Mouse (Mus musculus): Measurements from ENCODE around the gene Dcaf11. TPM values are rescaled to one million over a fixed set of nuclear protein-coding genes. Genes with fewer than 3 reads are reported as not detected.

Dcaf11 gene
- total RNA-seq, 2 experiments from 2014 or later, result 107 to 153 TPM

GRCm38 (mm10) chr14:55614565-55615178 lies 54.9 kb downstream of the Dcaf11 start:
- no peak for DNase-seq (ENCODE audit: low spot score in 2 of 2)

- no peak for DNase-seq (ENCODE audit: low spot score in 2 of 2)
Observed at GRCm38 (mm10) chr14:55615876-55616275, 56.1 kb downstream of the Dcaf11 start.

GRCm38 (mm10) chr14:55616844-55617243 lies 57.0 kb downstream of the Dcaf11 start:
- DNase-seq (ENCODE audit: low spot score in 2 of 2), result no peak

GRCm38 (mm10) chr14:55617822-55618221 lies 58.0 kb downstream of the Dcaf11 start, which contains the start of gene Rec8:
Gene Rec8 (plus strand): TSS chr14:55618037.
- DNase-seq (ENCODE audit: low spot score in 2 of 2), result no peak

GRCm38 (mm10) chr14:55618486-55619195 lies 58.8 kb downstream of the Dcaf11 start:
- DNase-seq (ENCODE audit: low spot score in 2 of 2), result no peak

Other genes with a start within 250 kb of the Dcaf11 start
- 100 to 1,000 TPM in 1 of 2 experiments, 10 to 100 TPM in 1; 79.4 to 114 TPM for gene Dhrs4, start 81.2 kb upstream of the Dcaf11 start, total RNA-seq (2021)
- 1 to 10 TPM; 4.8 to 5.4 TPM for gene Carmil3, start 69.4 kb upstream of the Dcaf11 start, total RNA-seq (2021)
- under 1 TPM in 1 of 2 experiments, not detected in 1; 0.13 TPM for gene Cpne6, start 49.6 kb upstream of the Dcaf11 start, total RNA-seq (2021)
- not detected for gene Nrl, start 35.0 kb upstream of the Dcaf11 start, total RNA-seq (2021)
- 10 to 100 TPM; 21.6 to 31.7 TPM for gene Pck2, start 19.7 kb upstream of the Dcaf11 start, total RNA-seq (2021)
- 1 to 10 TPM in 1 of 2 experiments, not detected in 1; 1.5 TPM for gene A730061H03Rik, start 400 bp downstream of the Dcaf11 start, total RNA-seq (2021)
- gene Fitm1, start 15.6 kb downstream of the Dcaf11 start, total RNA-seq (2021), result 1 to 10 TPM in 1 of 2 experiments, under 1 TPM in 1; 0.96 to 2.3 TPM
- 100 to 1,000 TPM; 231 to 367 TPM for gene Psme1, start 18.1 kb downstream of the Dcaf11 start, total RNA-seq (2021)
- 10 to 100 TPM; 27.5 to 45.7 TPM for gene Emc9, start 25.3 kb downstream of the Dcaf11 start, total RNA-seq (2021)
- 100 to 1,000 TPM; 400 to 422 TPM for gene Psme2, start 31.1 kb downstream of the Dcaf11 start, total RNA-seq (2021)
- gene Rnf31, start 31.7 kb downstream of the Dcaf11 start, total RNA-seq (2021), result 10 to 100 TPM; 28.1 to 36.0 TPM
- 10 to 100 TPM; 20.0 to 26.2 TPM for gene Irf9, start 43.6 kb downstream of the Dcaf11 start, total RNA-seq (2021)
- gene Rec8, start 58.0 kb downstream of the Dcaf11 start, total RNA-seq (2021), result 1 to 10 TPM; 3.5 to 7.4 TPM
- gene Ipo4, start 76.0 kb downstream of the Dcaf11 start, total RNA-seq (2021), result 100 to 1,000 TPM in 1 of 2 experiments, 10 to 100 TPM in 1; 95.4 to 122 TPM
- 1 to 10 TPM in 1 of 2 experiments, not detected in 1; 2.1 TPM for gene Gm49378, start 77.9 kb downstream of the Dcaf11 start, total RNA-seq (2021)
- 10 to 100 TPM; 70.2 to 84.9 TPM for gene Tm9sf1, start 83.8 kb downstream of the Dcaf11 start, total RNA-seq (2021)
- 1 to 10 TPM in 1 of 2 experiments, under 1 TPM in 1; 0.58 to 1.2 TPM for gene Tssk4, start 90.2 kb downstream of the Dcaf11 start, total RNA-seq (2021)
- 10 to 100 TPM; 37.1 to 59.5 TPM for gene Mdp1, start 100.5 kb downstream of the Dcaf11 start, total RNA-seq (2021)
- gene Gmpr2, start 111.9 kb downstream of the Dcaf11 start, total RNA-seq (2021), result 10 to 100 TPM; 24.0 to 24.5 TPM
- gene Nedd8, start 112.1 kb downstream of the Dcaf11 start, total RNA-seq (2021), result 100 to 1,000 TPM; 312 to 368 TPM
- gene Tinf2, start 121.8 kb downstream of the Dcaf11 start, total RNA-seq (2021), result 10 to 100 TPM; 34.3 to 59.4 TPM
- gene Tgm1, start 153.9 kb downstream of the Dcaf11 start, total RNA-seq (2021), result under 1 TPM; 0.29 to 0.30 TPM
- gene Rabggta, start 162.3 kb downstream of the Dcaf11 start, total RNA-seq (2021), result 10 to 100 TPM; 15.9 to 20.0 TPM
- gene Dhrs1, start 185.7 kb downstream of the Dcaf11 start, total RNA-seq (2021), result 10 to 100 TPM; 60.4 to 72.0 TPM
- gene Nop9, start 185.7 kb downstream of the Dcaf11 start, total RNA-seq (2021), result 10 to 100 TPM; 14.0 to 14.3 TPM
- 1 to 10 TPM in 1 of 2 experiments, under 1 TPM in 1; 0.76 to 2.3 TPM for gene Cideb, start 198.5 kb downstream of the Dcaf11 start, total RNA-seq (2021)
- gene Ltb4r2, start 201.4 kb downstream of the Dcaf11 start, total RNA-seq (2021), result not detected
- gene Ltb4r1, start 206.0 kb downstream of the Dcaf11 start, total RNA-seq (2021), result under 1 TPM; 0.42 to 0.50 TPM
- 10 to 100 TPM in 1 of 2 experiments, 1 to 10 TPM in 1; 8.3 to 17.1 TPM for gene Adcy4, start 224.1 kb downstream of the Dcaf11 start, total RNA-seq (2021)
- gene Ripk3, start 228.9 kb downstream of the Dcaf11 start, total RNA-seq (2021), result 1 to 10 TPM; 3.6 to 4.5 TPM

All from adrenal gland, adult 18-20 months (tissue).